Mouse (Mus musculus) heart, adult 2 months (tissue): ENCODE results near the gene Olfr960. TPM values are rescaled to one million over a fixed set of nuclear protein-coding genes. Genes with fewer than 3 reads are reported as not detected.
A peak's percentile ranks its signal among the peaks of the same experiment; 100 is the strongest.

ENCODE experiments used
- DNase-seq, 2 experiments: peaks; one replicate each; pipeline ENCODE4 v3.0.0; 2021
- H3K27ac ChIP-seq: fragments of 200-600 bp; 2 replicates; pipeline ENCODE4 v1.8.1; 2022
- H3K27me3 ChIP-seq: fragments of 200-500 bp; 2 replicates; pipeline ENCODE4 v1.6.1; 2012; ENCODE audit warnings: mild to moderate bottlenecking, low read length, inconsistent platforms, mixed read lengths; ENCODE audit not compliant: control insufficient read depth, insufficient read depth
- H3K36me3 ChIP-seq: fragments of 200-500 bp; 2 replicates; pipeline ENCODE4 v1.6.1; 2012; ENCODE audit warnings: low read length, inconsistent platforms; ENCODE audit not compliant: control insufficient read depth, insufficient read depth
- H3K4me1 ChIP-seq: fragments of 200-500 bp; 2 replicates; pipeline ENCODE4 v1.6.1; 2011; ENCODE audit warnings: low read length; ENCODE audit not compliant: control insufficient read depth, insufficient read depth
- H3K4me3 ChIP-seq: fragments of 200-600 bp; 2 replicates; pipeline ENCODE4 v1.8.1; 2022
- H3K79me2 ChIP-seq: fragments of 200-500 bp; replicated peaks from 2 replicates; pipeline ENCODE4 v1.6.1; 2012; ENCODE audit warnings: mild to moderate bottlenecking, inconsistent platforms, low read length, moderate library complexity, mixed read lengths; ENCODE audit not compliant: control insufficient read depth, insufficient read depth
- H3K9ac ChIP-seq: fragments of 200-500 bp; 2 replicates; pipeline ENCODE4 v1.6.1; 2012; ENCODE audit warnings: low read depth, mild to moderate bottlenecking, control low read depth, inconsistent platforms, low read length, mixed read lengths
- CTCF ChIP-seq: fragments of 200-600 bp; IDR thresholded peaks from 2 replicates; pipeline ENCODE4 v1.8.1; 2022; ENCODE audit warnings: antibody characterized with exemption, mild to moderate bottlenecking, moderate library complexity
- EP300 ChIP-seq: fragments of 200-500 bp; IDR thresholded peaks from 2 replicates; pipeline ENCODE4 v1.6.1; 2011; ENCODE audit warnings: low read depth, low read length, control low read depth; ENCODE audit not compliant: insufficient read depth
- POLR2A ChIP-seq: fragments of 200-500 bp; IDR thresholded peaks from 2 replicates; pipeline ENCODE4 v1.6.1; 2011; ENCODE audit warnings: mild to moderate bottlenecking, low read depth, low read length, control low read depth; ENCODE audit not compliant: insufficient read depth
- WGBS: fragments of 180-500 bp; shearing (Covaris S2); methylation state at CpG from one replicate; pipeline ENCODE4 v1.1.7; 2018; 5-methylcytosine and 5-hydroxymethylcytosine counted together
- intact Hi-C: fragments of 180-260 bp; cut with DNase I; formaldehyde crosslinking; loops from one replicate; pipeline ENCODE4 v1.15.1; 2025
- polyA plus RNA-seq: library from polyadenylated mRNA; depleted of rRNA; stranded (reverse); fragments of >200 nt; gene quantifications from 2 replicates; pipeline ENCODE4 v1.2.3, GENCODE M21; 2012
- total RNA-seq, 2 experiments: library from RNA; stranded (reverse); gene quantifications; 2 replicates each; pipeline ENCODE4 v1.2.3; 2021

Olfr960 gene
- total and polyA plus RNA-seq, 3 experiments: not detected

DNA sequence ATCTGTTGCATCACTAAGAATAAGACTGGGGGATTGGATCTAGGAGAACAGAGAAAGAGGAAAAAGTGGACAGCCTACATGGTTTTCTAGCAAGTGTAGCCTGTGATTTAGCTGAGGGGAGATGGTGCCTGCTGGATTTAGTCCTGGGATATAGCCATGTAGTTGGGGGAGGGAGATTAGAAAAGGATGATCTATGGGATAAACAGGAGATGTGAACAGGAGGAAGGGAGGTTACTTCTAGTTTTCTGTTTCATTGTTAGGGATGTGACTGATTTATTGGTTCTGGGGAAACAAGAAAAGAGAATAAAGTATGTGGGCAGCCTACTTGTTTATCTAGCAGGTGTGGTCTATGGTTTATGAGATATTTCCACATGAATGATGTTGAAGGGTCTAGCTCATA is 12.7 kb upstream of the Olfr960 start:
- no peaks in the 10 kb centered on the region for H3K4me1 ChIP-seq
- TF ChIP-seq CTCF (no peak), EP300 (no peak), POLR2A (no peak)
- H3K79me2 ChIP-seq: no peaks in the 10 kb centered on the region
- no peaks in the 10 kb centered on the region for H3K27me3 ChIP-seq
- H3K27ac ChIP-seq: no peak overlapping the region
- H3K36me3 ChIP-seq: no peaks in the 10 kb centered on the region
- no peak for DNase-seq
- no peak overlapping the region for H3K4me3 ChIP-seq
- intact Hi-C loops: no loop called here
- H3K9ac ChIP-seq: no peak overlapping the region

DNA sequence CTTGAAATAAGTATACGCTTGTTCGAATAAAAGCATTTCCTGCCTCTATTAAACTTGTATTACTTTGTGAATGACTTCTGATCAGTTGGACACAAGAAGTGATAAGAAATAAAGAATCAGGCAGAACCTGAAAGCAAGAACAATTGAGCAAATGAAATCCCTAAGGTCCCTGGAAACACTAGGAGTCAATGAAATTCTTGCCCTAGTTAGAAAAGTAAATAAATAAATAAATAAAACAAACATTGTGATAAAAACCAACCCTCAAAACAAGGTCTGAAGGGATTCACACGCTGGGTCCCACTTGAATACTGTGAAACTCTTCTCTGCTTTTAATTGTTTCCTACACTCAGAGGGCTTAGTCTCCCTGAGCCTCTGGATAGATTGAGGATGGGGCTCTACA is 10.8 kb upstream of the Olfr960 start, which contains the start of gene Olfr148:
Gene Olfr148, plus strand, starts transcription at position 301 of the 400 bp plus-strand sequence.
- WGBS: 69% methylated on average over 3 of the region's 3 CpGs
- Histone ChIP-seq H3K27ac (no peak within 1 kb of the TSS), H3K4me3 (no peak within 1 kb of the TSS), H3K27me3 (no peaks in the 10 kb centered on the region), H3K36me3 (no peaks in the 10 kb centered on the region), H3K79me2 (no peaks in the 10 kb centered on the region), H3K9ac (no peak within 1 kb of the TSS), H3K4me1 (no peaks in the 10 kb centered on the region)
- TF ChIP-seq POLR2A (no peak), EP300 (no peak), CTCF (no peak)
- no peak for DNase-seq
- intact Hi-C loops: no loop called here

DNA sequence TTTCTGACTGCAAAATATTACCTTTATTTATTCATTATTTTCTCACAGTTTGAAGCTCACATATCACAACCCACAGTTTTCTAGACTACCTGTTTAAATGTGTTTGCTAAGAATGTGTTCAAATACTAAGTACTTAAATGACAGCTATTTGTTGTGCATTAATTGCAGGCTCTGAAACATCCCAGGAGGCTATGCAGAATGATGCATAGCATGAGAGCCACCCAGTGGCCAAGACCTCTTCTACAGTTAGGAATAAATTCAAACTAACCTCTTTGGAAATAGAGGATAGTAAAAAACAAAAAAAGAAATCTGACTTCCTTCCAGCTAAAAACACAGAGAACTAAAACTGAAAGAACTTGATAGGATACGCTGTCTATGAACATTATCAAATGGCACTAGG is 9.2 kb upstream of the Olfr960 start:
- no peak for DNase-seq
- intact Hi-C loops: loop anchor here (1.0 kb wide), 1 partner anchor 103 kb away; no protein-coding TSS in a partner anchor
- Histone ChIP-seq H3K36me3 (no peaks in the 10 kb centered on the region), H3K9ac (no peak overlapping the region), H3K79me2 (no peaks in the 10 kb centered on the region), H3K4me3 (no peak overlapping the region), H3K27ac (no peak overlapping the region), H3K27me3 (no peaks in the 10 kb centered on the region), H3K4me1 (no peaks in the 10 kb centered on the region)
- WGBS: 38% methylated on average over 1 of the region's 1 CpGs
- TF ChIP-seq EP300 (no peak), CTCF (peak; percentile 68)

DNA sequence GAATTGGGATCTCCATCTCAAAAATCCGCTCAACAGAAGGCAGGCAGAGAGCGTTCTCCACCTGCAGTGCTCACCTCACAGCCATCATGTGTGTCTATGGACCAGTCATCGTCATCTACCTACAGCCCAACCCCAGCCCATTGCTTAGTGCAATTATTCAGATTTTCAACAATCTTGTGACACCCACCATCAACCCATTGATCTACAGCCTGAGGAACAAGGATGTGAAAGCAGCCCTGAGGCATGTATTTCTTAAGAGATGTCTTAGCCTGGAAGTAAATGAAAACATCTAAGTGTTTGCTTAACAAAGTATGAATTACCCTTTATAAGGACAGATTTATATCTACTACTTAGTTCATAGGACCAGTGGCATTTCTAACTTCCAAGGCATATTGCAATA is 2.6 kb downstream of the Olfr960 start:
- Histone ChIP-seq H3K9ac (no peak overlapping the region), H3K27me3 (no peaks in the 10 kb centered on the region), H3K36me3 (no peaks in the 10 kb centered on the region), H3K79me2 (no peaks in the 10 kb centered on the region), H3K4me3 (no peak overlapping the region), H3K4me1 (no peaks in the 10 kb centered on the region), H3K27ac (no peak overlapping the region)
- 83% methylated on average over 3 of the region's 3 CpGs for WGBS
- no peak for DNase-seq
- intact Hi-C loops: no loop called here
- TF ChIP-seq EP300: no peak
- TF ChIP-seq POLR2A: no peak
- TF ChIP-seq CTCF: no peak

DNA sequence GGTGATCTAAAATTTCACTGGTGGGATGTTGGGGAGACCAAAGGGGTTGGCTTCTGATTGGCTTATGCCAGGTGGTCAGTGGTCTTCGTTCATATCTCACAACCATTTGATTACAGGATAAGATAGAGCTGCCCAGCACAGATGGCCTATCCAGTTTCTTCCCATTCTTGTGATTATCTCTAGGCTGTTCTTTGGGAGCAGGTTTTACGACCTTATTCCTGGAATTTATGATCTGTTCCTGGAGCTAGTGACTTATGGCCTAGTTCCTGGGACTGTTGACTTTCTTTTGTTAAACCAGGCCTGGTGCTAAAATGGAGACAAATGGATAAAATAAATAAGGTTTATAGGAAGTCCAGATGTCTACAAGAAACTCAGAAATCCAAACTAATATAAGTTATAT is 3.5 kb downstream of the Olfr960 start:
- WGBS: 62% methylated on average over 2 of the region's 2 CpGs
- no peak for TF ChIP-seq EP300
- TF ChIP-seq POLR2A: no peak
- TF ChIP-seq CTCF: no peak
- intact Hi-C loops: no loop called here
- Histone ChIP-seq H3K36me3 (no peaks in the 10 kb centered on the region), H3K79me2 (no peaks in the 10 kb centered on the region), H3K27ac (no peak overlapping the region), H3K27me3 (no peaks in the 10 kb centered on the region), H3K4me1 (no peaks in the 10 kb centered on the region), H3K9ac (no peak overlapping the region), H3K4me3 (no peak overlapping the region)
- DNase-seq: no peak

DNA sequence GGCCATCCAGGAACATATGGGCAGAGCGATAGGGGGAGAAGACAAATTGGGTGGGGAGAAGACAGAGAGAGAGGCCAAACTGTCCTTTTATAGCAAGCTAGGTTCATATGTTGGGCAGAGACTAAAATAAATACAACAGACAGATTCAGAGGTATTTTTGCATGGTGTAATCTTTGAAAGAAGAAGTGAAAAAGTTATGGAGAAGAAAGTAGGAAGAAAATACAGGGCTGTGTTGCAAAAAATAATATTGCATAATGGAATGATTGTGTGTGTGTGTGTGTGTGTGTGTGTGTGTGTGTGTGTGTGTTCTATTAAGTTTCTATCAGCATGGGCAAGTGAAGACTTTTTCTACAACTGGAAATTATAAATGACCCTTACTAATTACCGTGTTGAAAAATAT is 7.9 kb downstream of the Olfr960 start:
- intact Hi-C loops: no loop called here
- Histone ChIP-seq H3K9ac (no peak overlapping the region), H3K4me3 (no peak overlapping the region), H3K4me1 (no peaks in the 10 kb centered on the region), H3K79me2 (no peaks in the 10 kb centered on the region), H3K27me3 (no peaks in the 10 kb centered on the region), H3K36me3 (no peaks in the 10 kb centered on the region), H3K27ac (no peak overlapping the region)
- TF ChIP-seq POLR2A: no peak
- TF ChIP-seq CTCF: no peak
- no peak for TF ChIP-seq EP300
- no peak for DNase-seq
- WGBS: 68% methylated on average over 2 of the region's 2 CpGs
